ENCODE assay signal across 13 mouse cellular contexts in genomic region chrX:101901806-101902490, GRCm38 (mm10). TPM values are rescaled to one million over a fixed set of nuclear protein-coding genes. Genes with fewer than 3 reads are reported as not detected.
DNase-seq lines count a peak whose midpoint lies in the region; ATAC-seq and TF ChIP-seq lines count a peak whose summit lies in the region.
"Had no signal": no experiment of that assay in that cellular context is flagged by ENCODE, and none has a peak within 500 bp of the region (broad histone marks: within the 10 kb centered on the region; RNA-seq: fewer than 3 reads in every experiment).

No protein-coding gene starts in this region.

- H3K4me2 ChIP-seq in heart, embryonic 16.5 days (ENCODE audit: low read depth, low read length) = no peak overlapping the region
- H3K4me2 ChIP-seq: hindbrain, embryonic 13.5 days; midbrain, embryonic 13.5 days had no signal

- H3K27me3 ChIP-seq in heart, embryonic 16.5 days (ENCODE audit: control insufficient read depth, insufficient read depth, low read length) = no peaks in the 10 kb centered on the region; the same call in 1 of the 2 replicates
- H3K27me3 ChIP-seq in Patski = peaks cover 18% of the 10 kb centered on the region

- peak overlapping the region; percentile 1; the same call in 1 of the 2 replicates for H3K27ac ChIP-seq in heart, embryonic 16.5 days (ENCODE audit: low read length)
- H3K27ac ChIP-seq: hindbrain, embryonic 13.5 days; liver, embryonic 14.5 days; midbrain, embryonic 13.5 days had no signal

- H3K9me3 ChIP-seq in heart, embryonic 16.5 days (replicated peaks; ENCODE audit: control insufficient read depth, low read length) = no peaks in the 10 kb centered on the region
- H3K9me3 ChIP-seq: hindbrain, embryonic 13.5 days; midbrain, embryonic 13.5 days had no signal

- H3K4me1 ChIP-seq in heart, embryonic 16.5 days (ENCODE audit: control insufficient read depth, insufficient read depth, low read length) = no peaks in the 10 kb centered on the region
- H3K4me1 ChIP-seq: hindbrain, embryonic 13.5 days; midbrain, embryonic 13.5 days had no signal

- peak; percentile 58; the same call in 1 of the 2 replicates for ATAC-seq in heart, embryonic 16.5 days (replicated peaks; ENCODE audit: extremely low read depth, insufficient read depth, low FRiP score)
- peak; percentile 62 for ATAC-seq in Patski
- ATAC-seq: forebrain, postnatal 0 days; midbrain, embryonic 13.5 days had no signal

- no peak for DNase-seq in heart, postnatal 25 days (ENCODE audit: low spot score)
- no peak for DNase-seq in Patski (ENCODE audit: low read depth, low spot score)
- peak; percentile 45 to 73 for DNase-seq in cerebellum, adult 18-20 months
- DNase-seq in hindlimb bud, embryonic 11.5 days (ENCODE audit: extremely low spot score, low read depth, low spot score) = peak; percentile 6
- no peak for DNase-seq in thymus, adult 18-20 months
- DNase-seq in thymus, postnatal 14 days = no peak
- no peak for DNase-seq in retina, embryonic 14.5 days (ENCODE audit: low spot score)
- DNase-seq: adrenal gland, postnatal 10 days; forebrain, postnatal 0 days had no signal

- in situ Hi-C loops in Patski (cut with MboI; ENCODE audit: low pct_unique_long_range_greater_than_20kb) = no loop called here

- intact Hi-C loops in heart, postnatal 25 days (cut with DNase I) = no loop called here

- CTCF ChIA-PET in Patski (lab: Charles Lee) = no interaction called here

- H3K36me3 ChIP-seq in heart, embryonic 16.5 days (ENCODE audit: control insufficient read depth, insufficient read depth) = no peaks in the 10 kb centered on the region
- H3K36me3 ChIP-seq: hindbrain, embryonic 13.5 days; midbrain, embryonic 13.5 days had no signal

- no peak for TF ChIP-seq CTCF in Patski (IDR thresholded peaks at IDR 0.05)

- H3K4me3 ChIP-seq in heart, embryonic 16.5 days (ENCODE audit: low read length) = no peak overlapping the region
- H3K4me3 ChIP-seq: hindbrain, embryonic 13.5 days; midbrain, embryonic 13.5 days had no signal

- no peak overlapping the region for H3K9ac ChIP-seq in heart, embryonic 16.5 days (ENCODE audit: low read length)
- H3K9ac ChIP-seq: forebrain, postnatal 0 days; hindbrain, embryonic 13.5 days; liver, embryonic 14.5 days; midbrain, embryonic 13.5 days had no signal

- POLR2A ChIA-PET in Patski (lab: Charles Lee) = interaction anchor here (0.7 kb wide), 1 partner anchor 124 kb away, joined by 3 read pairs; no protein-coding TSS in a partner anchor

- WGBS in heart, embryonic 16.5 days = 46% methylated on average over 7 of the region's 7 CpGs

RNA-seq across cellular contexts. Expression of gene Nhsl2, which starts 52.8 kb away (rescaled TPM):
- 6.9 and 7.0 TPM in 2 replicates for polyA plus RNA-seq in heart, embryonic 16.5 days (2015; fragmentation: Nextera tagmentation; extraction: Ambion mirVana)
- 1 to 10 TPM; 3.3 to 3.4 TPM for total RNA-seq in heart, postnatal 25 days (2021)
- 1.9 TPM for polyA plus RNA-seq in Patski (2021)

Comparison
In these comparisons a context has a peak if more than half of its experiments do, and no peak if none do; other contexts are left out.
1. DNase-seq: peak in cerebellum, adult 18-20 months (2 of 2) and hindlimb bud, embryonic 11.5 days (single experiment); none in heart, postnatal 25 days (single experiment), Patski (single experiment), thymus, adult 18-20 months (0 of 2), thymus, postnatal 14 days (single experiment) and retina, embryonic 14.5 days (single experiment).